Mouse (Mus musculus) limb, embryonic 14.5 days (tissue): ENCODE data around the gene Tbca. TPM values are rescaled to one million over a fixed set of nuclear protein-coding genes. Genes with fewer than 3 reads are reported as not detected.

Source experiments
- ATAC-seq: fragments of 200-750 bp; cut with Nextera tagmentation; 2 replicates; pipeline ENCODE4 v1.8.0; 2017; ENCODE audit warnings: low read depth, moderate number of reproducible peaks, moderate TSS enrichment; ENCODE audit not compliant: low FRiP score
- DNase-seq: peaks from one replicate; pipeline ENCODE4 v3.0.0-alpha.2; 2015; ENCODE audit warnings: low spot score
- H3K27ac ChIP-seq: fragments of 300-500 bp; sonication (generic); replicated peaks from 2 replicates; pipeline ENCODE4 v1.5.1; 2014; ENCODE audit warnings: low read depth, mild to moderate bottlenecking, low read length, moderate library complexity, mixed read lengths
- H3K27me3 ChIP-seq: fragments of 300-500 bp; sonication (generic); 2 replicates; pipeline ENCODE4 v1.6.1; 2014; ENCODE audit warnings: low read length, mixed read lengths; ENCODE audit not compliant: control insufficient read depth, insufficient read depth
- H3K36me3 ChIP-seq: fragments of 300-500 bp; sonication (generic); 2 replicates; pipeline ENCODE4 v1.6.1; 2014; ENCODE audit warnings: mild to moderate bottlenecking, low read length, moderate library complexity, mixed read lengths; ENCODE audit not compliant: control insufficient read depth, insufficient read depth
- H3K4me1 ChIP-seq: fragments of 300-500 bp; sonication (generic); 2 replicates; pipeline ENCODE4 v1.6.1; 2014; ENCODE audit warnings: antibody characterized with exemption, low read length, mixed read lengths; ENCODE audit not compliant: control insufficient read depth, insufficient read depth
- H3K4me2 ChIP-seq: fragments of 300-500 bp; sonication (generic); replicated peaks from 2 replicates; pipeline ENCODE4 v1.6.1; 2014; ENCODE audit warnings: low read depth, mild to moderate bottlenecking, low read length, moderate library complexity; ENCODE audit not compliant: severe bottlenecking
- H3K4me3 ChIP-seq: fragments of 300-500 bp; sonication (generic); replicated peaks from 2 replicates; pipeline ENCODE4 v1.5.1; 2014; ENCODE audit warnings: low read length
- H3K9ac ChIP-seq: fragments of 300-500 bp; sonication (generic); 2 replicates; pipeline ENCODE4 v1.6.1; 2014; ENCODE audit warnings: mild to moderate bottlenecking, low read depth, low read length, moderate library complexity; ENCODE audit not compliant: severe bottlenecking
- H3K9me3 ChIP-seq: fragments of 300-500 bp; sonication (generic); 2 replicates; pipeline ENCODE4 v1.6.1; 2016; ENCODE audit warnings: low read length; ENCODE audit not compliant: control insufficient read depth
- POLR2A ChIP-seq: fragments of 200-500 bp; IDR thresholded peaks from 2 replicates; pipeline ENCODE4 v1.8.0; 2012; ENCODE audit warnings: inconsistent platforms, mild to moderate bottlenecking, moderate library complexity, borderline replicate concordance; ENCODE audit not compliant: insufficient read depth, insufficient read length; ENCODE audit errors: extremely low read depth
- WGBS: fragments of 180-500 bp; shearing (Covaris S2); extraction: QIAGEN DNeasy Blood & Tissue Kit; methylation state at CpG from one replicate; pipeline ENCODE4 v1.1.7; 2014; 5-methylcytosine and 5-hydroxymethylcytosine counted together
- polyA plus RNA-seq, 2 experiments: library from polyadenylated mRNA; depleted of rRNA in 1 of 2; stranded (reverse) in 1 of 2; unstranded in 1 of 2; fragments of >200 nt; fragmentation: Nextera tagmentation in 1 of 2; extraction: Ambion mirVana in 1 of 2; gene quantifications; 2 replicates each; pipeline versions ENCODE4 v1.2.1 to v1.2.3; 2012 to 2014

Tbca gene
- polyA plus RNA-seq, 2 experiments, result 242 to 408 TPM

- 39% methylated on average over 1 of the region's 1 CpGs for WGBS
- no peak for DNase-seq
- Histone ChIP-seq H3K4me2 (no peak overlapping the region), H3K27me3 (no peaks in the 10 kb centered on the region), H3K9me3 (no peaks in the 10 kb centered on the region), H3K4me3 (no peak overlapping the region), H3K36me3 (no peaks in the 10 kb centered on the region), H3K27ac (no peak overlapping the region), H3K9ac (no peak overlapping the region), H3K4me1 (0 out of 2 replicates have a peak, but pooled peaks cover 2% of the 10 kb centered on the region)
- no peak for ATAC-seq
- no peak for TF ChIP-seq POLR2A
Measured at GRCm38 (mm10) chr13:94809724-94810123, 21.0 kb downstream of the Tbca start.

GRCm38 (mm10) chr13:94811451-94811850 lies 22.7 kb downstream of the Tbca start:
- WGBS, result 95% methylated on average over 1 of the region's 1 CpGs
- Histone ChIP-seq H3K9me3 (no peaks in the 10 kb centered on the region), H3K27me3 (no peaks in the 10 kb centered on the region), H3K4me2 (no peak overlapping the region), H3K36me3 (no peaks in the 10 kb centered on the region), H3K4me3 (no peak overlapping the region), H3K27ac (no peak overlapping the region), H3K4me1 (no peaks in the 10 kb centered on the region), H3K9ac (no peak overlapping the region)
- DNase-seq, result no peak
- ATAC-seq, result no peak
- TF ChIP-seq POLR2A, result no peak

GRCm38 (mm10) chr13:94813770-94814169 lies 25.1 kb downstream of the Tbca start:
- H3K9ac ChIP-seq, result no peak overlapping the region
- no peaks in the 10 kb centered on the region for H3K36me3 ChIP-seq
- TF ChIP-seq POLR2A, result no peak
- 52% methylated on average over 3 of the region's 3 CpGs for WGBS
- H3K27me3 ChIP-seq, result no peaks in the 10 kb centered on the region
- H3K4me3 ChIP-seq, result no peak overlapping the region
- H3K4me2 ChIP-seq, result no peak overlapping the region
- no peak for DNase-seq
- no peak for ATAC-seq
- no peak overlapping the region for H3K27ac ChIP-seq
- no peaks in the 10 kb centered on the region for H3K4me1 ChIP-seq
- no peaks in the 10 kb centered on the region for H3K9me3 ChIP-seq

- H3K27ac ChIP-seq, result no peak overlapping the region
- WGBS, result 87% methylated on average over 3 of the region's 3 CpGs
- no peaks in the 10 kb centered on the region for H3K27me3 ChIP-seq
- H3K36me3 ChIP-seq, result 0 out of 2 replicates have a peak, but pooled peaks cover 3% of the 10 kb centered on the region
- no peaks in the 10 kb centered on the region for H3K4me1 ChIP-seq
- no peak for DNase-seq
- H3K4me2 ChIP-seq, result no peak overlapping the region
- no peaks in the 10 kb centered on the region for H3K9me3 ChIP-seq
- no peak for TF ChIP-seq POLR2A
- no peak for ATAC-seq
- H3K4me3 ChIP-seq, result no peak overlapping the region
- no peak overlapping the region for H3K9ac ChIP-seq
Measured at GRCm38 (mm10) chr13:94820516-94820915, 31.8 kb downstream of the Tbca start.

- WGBS, result 71% methylated on average over 2 of the region's 2 CpGs
- no peak for TF ChIP-seq POLR2A
Measured at GRCm38 (mm10) chr13:94820956-94821355, 32.2 kb downstream of the Tbca start.

GRCm38 (mm10) chr13:94826389-94826788 lies 37.7 kb downstream of the Tbca start:
- no peak for DNase-seq
- Histone ChIP-seq H3K9ac (no peak overlapping the region), H3K9me3 (no peaks in the 10 kb centered on the region), H3K27me3 (no peaks in the 10 kb centered on the region), H3K4me3 (no peak overlapping the region), H3K36me3 (0 out of 2 replicates have a peak, but pooled peaks cover 3% of the 10 kb centered on the region), H3K27ac (no peak overlapping the region), H3K4me1 (no peaks in the 10 kb centered on the region), H3K4me2 (no peak overlapping the region)
- ATAC-seq, result no peak
- WGBS, result 85% methylated on average over 5 of the region's 5 CpGs
- no peak for TF ChIP-seq POLR2A

More at GRCm38 (mm10) chr13:94820956-94821355, 32.2 kb downstream of the Tbca start:
- ATAC-seq (no peak), DNase-seq (no peak)
- Histone ChIP-seq H3K4me1 (no peaks in the 10 kb centered on the region), H3K4me2 (no peak overlapping the region), H3K36me3 (0 out of 2 replicates have a peak, but pooled peaks cover 3% of the 10 kb centered on the region), H3K27me3 (no peaks in the 10 kb centered on the region), H3K27ac (no peak overlapping the region), H3K9ac (no peak overlapping the region), H3K9me3 (no peaks in the 10 kb centered on the region), H3K4me3 (no peak overlapping the region)
